Mouse (Mus musculus) liver, embryonic 14.5 days (tissue): ENCODE results near the gene Fbxl5.

Experiments
- CTCF ChIP-seq: IDR thresholded peaks from 2 replicates; pipeline ENCODE4 v1.5.1; 2016; ENCODE audit warnings: antibody characterized with exemption, low read depth, control low read depth
- EP300 ChIP-seq: IDR thresholded peaks from 2 replicates; pipeline ENCODE4 v1.6.1; 2016; ENCODE audit warnings: antibody characterized with exemption, low read depth

DNA sequence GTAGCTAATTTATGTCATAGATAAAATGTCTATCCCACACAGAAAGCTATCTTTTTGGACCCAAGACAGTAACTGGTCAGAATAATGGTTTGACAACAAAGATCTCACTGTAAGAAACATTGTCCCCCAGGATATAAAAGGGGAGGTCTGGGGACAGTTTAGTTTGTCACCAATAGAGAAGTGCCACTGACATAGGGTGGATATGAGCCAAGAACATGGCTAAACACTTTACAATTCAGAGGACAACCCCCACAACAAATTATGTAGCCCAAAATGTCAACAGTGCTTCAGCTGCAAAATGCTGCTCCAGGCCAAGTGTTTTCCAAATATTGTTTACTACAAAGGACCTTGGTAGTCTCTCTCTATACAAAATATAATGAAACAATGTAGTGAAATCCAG lies 45.0 kb downstream of the Fbxl5 start:
- TF ChIP-seq CTCF = no peak
- no peak for TF ChIP-seq EP300
